Mouse (Mus musculus): ENCODE results near the gene Cnksr3.

The Cnksr3 gene

DNA sequence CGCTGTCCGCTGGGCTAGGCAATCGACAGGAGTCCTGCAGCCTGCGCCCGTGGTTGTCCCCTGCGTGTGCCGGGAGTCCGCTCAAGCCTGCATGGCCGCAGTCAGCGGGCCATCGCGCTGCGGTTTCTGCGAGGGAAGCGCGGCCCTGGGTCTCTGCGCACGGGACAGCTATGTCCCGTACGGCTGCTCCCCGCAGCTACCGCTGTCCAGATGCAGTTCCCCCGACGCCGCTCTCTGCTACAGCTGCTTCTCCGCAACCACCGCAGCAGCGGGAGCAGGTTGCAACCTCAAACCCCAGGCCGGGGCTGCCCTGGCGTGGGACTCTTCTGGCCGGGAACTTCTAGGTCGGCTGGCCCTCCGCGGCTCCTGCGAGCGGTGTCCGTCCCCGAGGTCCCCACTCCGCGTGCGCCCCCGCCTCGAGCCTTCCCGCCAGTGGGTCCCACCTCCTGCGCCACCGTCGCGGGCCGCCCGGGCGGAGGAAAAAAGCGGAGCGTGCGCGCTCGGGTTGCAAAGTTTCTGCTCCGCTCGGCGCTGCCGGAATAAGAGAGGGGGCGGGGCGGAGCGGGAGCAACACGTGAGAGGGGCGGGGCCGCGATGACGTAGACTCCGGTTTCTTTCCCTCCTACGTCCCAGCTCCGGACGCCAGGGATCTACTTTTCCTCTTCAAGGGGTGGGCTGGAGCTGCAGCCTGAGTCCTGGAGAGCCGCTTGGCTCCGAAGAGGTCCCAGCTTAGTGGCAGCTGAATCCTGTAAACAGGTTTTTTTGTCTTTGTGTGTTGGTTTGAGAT lies at the start of gene Cnksr3:
Gene Cnksr3, minus strand, starts transcription at position 542 of the 787 bp plus-strand sequence.
- CTCF ChIA-PET: no interaction called here

DNA sequence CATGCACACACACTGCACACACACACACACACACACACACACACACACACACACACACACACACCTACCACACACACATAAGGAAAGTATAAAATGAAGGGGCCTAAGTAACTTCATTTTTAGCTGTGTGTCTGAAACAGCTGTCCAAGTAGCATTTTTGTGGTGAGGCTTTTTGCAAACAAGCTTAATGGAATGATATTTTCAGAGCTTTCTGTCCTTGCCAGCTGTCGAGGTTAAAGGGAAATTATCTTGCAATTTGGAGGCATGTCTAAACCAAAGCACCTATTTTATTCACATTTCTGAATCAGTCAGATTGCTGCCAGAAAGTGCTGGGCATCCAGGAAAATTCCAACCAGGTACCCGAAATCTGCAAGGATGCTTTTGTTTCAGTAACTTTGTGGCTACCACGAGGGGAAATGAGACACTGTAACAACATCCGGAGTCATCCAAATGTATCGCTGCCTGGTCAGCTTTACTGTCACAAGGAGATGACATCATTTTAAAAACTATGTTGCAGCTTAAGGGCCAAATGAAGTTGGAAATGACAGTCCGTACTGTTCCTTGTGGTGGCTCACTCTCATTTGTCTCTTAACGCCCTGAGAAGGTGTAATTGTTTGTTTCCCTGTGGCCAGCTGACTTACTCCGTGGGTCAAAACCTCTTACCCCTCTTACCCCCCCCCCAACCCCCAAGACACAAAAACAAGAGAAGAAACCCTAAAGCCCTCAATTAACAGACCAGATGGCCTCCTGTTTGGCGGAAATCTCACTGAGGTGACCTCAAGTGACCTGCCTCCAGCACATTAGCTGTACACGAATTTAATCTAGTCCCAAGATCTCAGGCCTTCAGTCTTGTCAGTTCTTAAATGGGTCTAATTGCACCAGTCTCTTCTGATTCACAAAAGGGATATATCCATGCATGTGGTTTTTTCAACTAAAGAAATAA lies 48.4 kb upstream of the Cnksr3 start:
- CTCF ChIA-PET: no interaction called here

DNA sequence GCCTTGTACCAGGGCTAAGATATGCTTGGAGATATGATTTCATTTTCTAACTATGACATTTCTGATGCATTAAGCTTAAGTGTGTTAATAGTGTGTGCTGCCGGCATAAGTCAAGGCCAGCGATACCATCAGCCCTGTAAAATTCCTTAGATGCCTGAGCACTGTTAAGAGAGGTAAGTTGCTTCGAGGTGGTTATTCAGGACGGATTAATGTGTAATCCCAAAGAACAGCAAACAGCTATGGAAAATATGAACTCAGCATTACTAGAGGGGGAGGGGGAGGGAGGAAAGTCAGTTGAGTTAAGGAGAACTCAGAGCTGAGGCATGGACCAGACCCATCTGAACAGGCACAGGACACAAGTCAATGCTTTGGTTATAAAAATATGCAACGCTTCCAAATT lies 46.6 kb upstream of the Cnksr3 start:
- CTCF ChIA-PET: no interaction called here

DNA sequence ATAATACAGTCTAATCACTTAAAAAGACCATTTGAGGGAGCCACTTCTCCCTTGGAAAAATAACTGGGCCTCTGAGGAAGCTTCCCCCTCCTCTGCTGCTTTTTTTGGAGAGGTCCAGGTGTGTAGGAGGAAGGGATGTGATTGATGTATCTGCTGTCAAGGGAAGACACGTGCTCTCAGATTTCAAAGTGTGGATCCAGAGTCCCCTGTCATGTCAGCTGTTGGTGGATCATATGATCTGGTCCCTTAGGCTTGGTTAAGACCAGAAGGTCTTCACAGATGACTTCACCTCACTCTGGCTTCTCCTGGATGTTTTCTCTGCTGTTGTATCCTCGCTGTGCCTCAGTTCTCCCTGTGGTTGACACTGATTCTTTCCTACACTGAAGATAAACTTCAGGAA lies 38.4 kb upstream of the Cnksr3 start:
- CTCF ChIA-PET: interaction anchor here (0.6 kb wide), 1 partner anchor 60 kb away, joined by 3 read pairs; no protein-coding TSS in a partner anchor

DNA sequence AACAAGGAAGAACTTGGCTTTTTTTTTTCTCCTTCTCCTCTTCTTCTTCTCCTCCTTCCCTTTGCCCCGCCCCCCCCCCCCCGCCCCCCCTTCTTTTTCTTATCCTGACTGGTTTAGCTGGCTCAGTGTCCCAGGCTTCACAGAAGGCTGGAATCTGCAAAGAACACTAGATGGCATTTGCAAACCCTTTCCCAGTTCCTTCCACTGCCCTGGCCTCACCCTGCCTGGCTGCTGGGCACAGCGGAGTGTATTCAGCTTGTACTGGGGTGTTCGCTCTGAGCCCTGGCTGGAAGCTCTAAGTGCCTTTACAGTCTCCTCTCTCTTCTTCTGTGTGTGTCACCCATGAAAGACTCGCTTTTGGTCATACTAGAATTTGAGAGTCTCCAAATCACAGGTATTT lies 22.6 kb upstream of the Cnksr3 start:
- CTCF ChIA-PET: no interaction called here

DNA sequence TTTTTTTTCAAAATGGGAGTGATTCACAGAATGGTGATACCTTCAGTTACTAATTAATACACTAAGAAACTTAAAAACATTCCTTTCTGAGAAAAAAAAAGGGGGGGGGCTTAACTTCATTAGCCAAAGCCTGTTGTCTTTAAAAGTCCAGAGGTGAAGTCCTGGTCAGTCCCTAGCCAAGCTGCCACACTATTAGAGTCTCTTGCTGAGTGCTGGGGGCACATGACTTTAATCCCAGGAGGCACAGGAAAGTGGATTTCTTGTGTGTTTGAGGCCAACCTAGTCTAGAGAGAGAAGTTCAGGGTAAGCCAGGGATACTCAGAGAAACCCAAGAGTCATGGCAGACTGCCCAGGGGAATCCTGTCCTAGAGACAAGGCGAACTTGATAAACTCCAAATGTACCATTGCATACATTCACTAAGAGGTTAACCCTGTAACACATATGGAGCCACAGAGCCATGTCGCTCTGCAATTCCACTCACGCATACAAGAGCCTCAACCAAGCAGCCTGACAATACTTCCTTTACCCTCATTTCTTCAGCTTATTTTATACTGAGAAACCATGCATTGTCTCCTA lies 5.6 kb upstream of the Cnksr3 start:
- CTCF ChIA-PET: no interaction called here

DNA sequence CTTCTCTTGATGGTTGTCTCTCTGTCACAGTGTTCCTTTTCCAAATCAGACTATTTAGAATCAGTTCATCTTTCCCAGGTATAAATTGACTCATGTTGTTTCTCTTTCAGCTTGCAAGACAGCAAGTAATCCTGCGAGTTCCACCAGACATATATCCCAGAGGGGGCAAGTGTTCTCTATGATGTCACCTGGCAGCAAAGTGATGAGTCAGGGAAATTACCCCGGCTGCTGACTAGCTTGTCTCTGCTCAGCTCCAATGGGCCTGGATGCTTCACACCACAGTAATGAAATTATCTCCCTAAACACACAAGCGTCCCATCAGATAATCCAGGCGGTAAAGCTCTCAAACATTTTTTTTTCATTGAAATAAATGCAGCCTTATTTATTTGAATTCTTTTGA lies 2.7 kb upstream of the Cnksr3 start:
- CTCF ChIA-PET: no interaction called here

DNA sequence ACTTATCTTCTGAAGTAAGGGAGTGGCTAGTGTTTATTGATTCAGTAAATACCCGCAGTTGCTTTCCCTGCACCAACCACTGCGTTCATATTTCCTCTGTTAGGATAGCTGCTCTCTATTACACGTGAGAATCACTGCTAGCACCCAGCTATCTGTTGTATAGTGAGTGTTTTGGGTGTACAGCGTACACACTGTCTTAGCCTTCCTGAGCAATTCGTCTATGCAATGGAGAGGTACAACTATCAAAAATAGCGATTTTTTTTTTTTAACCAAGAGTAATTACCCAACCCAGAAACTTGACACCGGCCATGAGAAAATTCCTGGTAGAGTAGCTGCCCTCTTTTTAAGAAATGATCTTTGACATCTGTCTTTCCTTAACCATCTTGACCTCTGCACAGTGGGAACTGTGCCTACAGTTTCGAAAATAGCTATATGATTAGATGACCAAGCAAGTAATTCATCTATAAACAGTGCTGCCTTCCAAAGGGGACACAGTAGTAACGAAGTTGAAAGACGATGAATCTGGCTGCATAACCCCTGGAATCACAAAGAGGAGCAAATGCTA lies 1.1 kb upstream of the Cnksr3 start:
- CTCF ChIA-PET: interaction anchor here (0.7 kb wide), 2 partner anchors 31 to 95 kb away, joined by 3 to 7 read pairs; no protein-coding TSS in a partner anchor

DNA sequence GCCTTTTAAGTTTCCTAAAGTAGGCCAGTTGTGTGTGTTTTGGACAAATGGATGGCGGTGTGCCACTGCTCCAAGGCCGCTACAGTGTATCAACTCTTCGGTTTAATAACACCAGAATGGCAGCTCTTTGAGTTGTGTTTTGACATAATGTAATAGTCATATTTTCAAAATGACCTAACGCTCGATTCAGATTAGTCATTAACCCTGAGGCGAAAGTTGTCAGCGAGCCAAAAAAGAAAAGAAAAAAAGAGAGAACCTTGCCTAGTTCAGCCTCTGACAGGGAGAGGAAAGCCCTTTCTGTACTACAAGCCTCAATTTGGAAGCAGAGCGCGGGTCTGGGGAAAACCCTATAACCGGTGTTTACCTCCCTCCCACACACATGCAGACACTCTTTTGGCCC lies 500 bp upstream of the Cnksr3 start:
- CTCF ChIA-PET: no interaction called here

DNA sequence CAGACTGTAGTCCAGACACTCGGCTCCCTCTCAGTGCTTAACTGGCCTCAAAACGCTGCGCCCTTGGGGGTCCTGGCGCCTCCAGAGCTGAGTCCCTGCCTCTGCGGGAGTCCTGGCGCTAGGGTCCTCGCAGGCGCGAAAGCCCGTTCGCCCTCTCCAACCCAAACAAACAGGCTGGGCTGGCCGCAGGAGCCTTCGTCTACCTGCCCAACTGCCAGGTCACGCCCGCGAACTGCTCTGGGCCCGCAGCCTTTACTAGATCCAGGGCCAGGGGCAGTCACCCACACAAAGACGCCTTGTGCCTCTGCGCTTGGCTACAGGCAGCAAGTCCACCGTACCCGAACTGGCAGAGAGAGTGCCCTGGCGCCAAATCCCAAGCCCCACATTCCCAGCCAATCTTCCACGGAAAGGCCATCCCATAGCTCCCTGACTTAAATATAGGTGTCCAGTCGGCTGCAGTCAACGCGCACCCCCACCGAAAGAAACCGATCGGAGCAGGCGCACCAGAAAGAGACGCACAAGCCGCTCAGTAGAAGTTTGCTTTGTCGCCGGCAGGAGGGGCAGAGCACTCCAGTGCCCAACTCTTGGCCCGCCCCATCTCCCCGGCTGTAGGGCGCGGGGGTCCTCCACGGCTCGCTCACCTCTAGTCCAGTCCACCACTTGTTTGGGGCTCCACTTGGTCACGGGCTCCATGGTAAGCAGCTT lies 894 bp downstream of the Cnksr3 start:
- CTCF ChIA-PET: no interaction called here

DNA sequence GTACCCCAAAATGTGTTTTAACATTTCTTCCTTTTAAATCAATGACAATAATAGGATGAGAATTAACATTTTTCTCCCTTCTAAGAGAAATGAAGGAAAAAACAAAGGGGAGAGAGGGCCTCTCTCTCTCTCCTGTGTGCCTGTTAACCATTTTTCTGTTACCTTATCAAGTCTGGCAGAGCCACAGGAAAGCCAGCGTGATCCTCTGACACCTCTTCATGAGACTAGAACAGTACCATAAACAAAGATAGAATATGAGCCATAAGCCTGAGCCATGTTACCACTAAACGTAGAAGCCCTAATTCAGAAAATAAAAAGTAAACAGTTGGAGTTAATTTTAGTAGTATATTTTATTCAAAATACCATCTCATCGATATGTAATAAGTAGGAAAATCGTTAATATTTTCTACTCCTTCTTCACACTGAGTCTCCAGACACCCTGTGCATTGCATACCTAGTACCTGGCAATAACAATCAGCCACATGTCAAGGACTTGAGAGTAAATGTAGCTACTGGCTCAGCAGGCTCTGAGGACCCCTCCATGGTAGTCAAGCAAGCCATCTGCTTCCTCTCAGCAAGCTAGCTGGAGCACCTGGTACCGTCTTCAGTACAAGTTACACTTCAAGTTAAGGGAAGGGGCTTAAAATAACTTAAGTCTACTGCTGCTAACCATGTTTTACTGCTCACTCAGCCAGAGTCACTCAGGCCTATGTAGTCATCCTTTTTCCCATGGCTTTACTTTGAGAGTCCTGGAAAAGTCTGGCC lies 2.2 kb downstream of the Cnksr3 start:
- CTCF ChIA-PET: no interaction called here

DNA sequence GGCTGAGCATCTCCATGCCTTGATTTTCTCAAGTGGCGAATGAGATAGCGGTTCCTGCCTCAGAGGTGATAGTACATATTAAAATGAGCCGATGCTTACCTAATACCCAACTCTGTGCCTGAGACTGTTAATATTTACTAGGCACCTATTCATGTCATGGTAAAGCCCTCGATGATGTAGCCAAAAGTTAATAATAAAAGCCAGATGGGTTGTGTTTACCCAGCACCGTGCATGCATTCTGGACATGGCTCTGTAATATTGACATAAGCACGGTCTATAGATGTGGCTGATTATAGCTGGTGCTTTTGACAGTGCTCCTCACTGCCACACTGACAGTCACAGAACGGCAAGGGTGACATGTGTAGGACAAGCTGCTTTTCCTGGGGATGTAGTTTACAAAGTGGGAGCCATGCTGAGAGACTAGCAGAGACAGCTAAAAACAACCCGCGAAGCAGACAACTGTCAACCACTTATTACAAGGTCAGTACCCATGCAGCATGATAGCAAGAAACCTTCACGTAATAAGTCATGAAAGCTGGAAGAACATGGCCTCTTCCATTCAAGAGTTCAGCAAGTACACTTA lies 3.1 kb downstream of the Cnksr3 start:
- CTCF ChIA-PET: no interaction called here

DNA sequence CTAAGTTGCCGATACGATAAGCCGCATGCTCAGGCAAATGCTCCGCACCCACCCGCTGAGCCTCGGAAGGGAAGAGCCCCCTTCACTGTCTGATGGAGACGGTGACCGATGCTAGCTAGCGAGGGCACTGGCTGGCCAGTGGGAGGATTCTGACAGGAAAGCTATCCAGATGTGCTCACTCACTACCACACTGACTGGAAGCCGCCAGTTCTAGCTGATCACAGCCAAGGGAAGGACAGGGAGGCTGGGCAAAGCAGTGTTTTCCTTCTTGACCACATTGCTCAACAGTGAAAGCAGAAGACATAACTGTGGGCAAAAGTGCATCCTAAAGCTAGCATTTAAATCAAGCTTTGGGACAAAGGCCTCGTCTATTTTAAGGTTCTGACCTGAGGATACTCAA lies 4.7 kb downstream of the Cnksr3 start:
- CTCF ChIA-PET: no interaction called here

DNA sequence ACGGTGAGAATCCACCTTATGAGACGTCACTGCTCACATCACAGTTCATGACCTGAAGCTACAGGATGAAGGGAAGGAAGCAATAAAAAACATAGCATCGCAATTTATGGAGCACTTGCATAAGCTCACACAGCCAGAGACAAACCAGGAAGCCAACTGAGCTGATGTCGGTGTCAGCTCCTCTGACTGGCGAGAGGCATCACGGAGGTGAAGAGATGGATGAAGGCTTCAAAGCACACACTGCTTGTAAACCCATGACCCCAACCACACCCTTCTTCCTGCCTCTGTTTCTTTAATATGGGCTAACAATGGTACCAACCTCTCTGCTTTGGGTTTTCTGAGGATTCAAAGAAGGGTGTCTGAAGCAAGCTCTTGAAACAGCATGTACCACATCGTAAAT lies 5.5 kb downstream of the Cnksr3 start:
- CTCF ChIA-PET: no interaction called here

DNA sequence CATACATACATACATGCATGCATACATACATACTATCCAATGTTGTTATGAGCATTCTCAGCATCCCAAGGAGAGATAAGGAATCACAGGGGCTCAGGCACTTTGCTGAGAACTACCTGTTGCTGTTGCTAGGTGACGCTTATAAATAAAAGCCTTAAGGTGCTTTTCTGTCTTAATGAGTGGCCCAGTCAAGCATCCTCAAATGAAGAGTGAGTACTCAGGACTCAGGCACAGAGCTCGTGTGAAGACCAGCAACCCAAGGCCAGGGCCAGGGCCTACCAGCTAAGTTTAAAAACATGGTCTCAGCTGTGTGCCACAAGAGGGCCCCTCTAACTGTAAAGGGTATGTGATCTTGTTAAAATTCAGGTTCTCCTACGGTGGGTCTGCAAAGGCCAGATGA lies 6.5 kb downstream of the Cnksr3 start:
- CTCF ChIA-PET: no interaction called here

DNA sequence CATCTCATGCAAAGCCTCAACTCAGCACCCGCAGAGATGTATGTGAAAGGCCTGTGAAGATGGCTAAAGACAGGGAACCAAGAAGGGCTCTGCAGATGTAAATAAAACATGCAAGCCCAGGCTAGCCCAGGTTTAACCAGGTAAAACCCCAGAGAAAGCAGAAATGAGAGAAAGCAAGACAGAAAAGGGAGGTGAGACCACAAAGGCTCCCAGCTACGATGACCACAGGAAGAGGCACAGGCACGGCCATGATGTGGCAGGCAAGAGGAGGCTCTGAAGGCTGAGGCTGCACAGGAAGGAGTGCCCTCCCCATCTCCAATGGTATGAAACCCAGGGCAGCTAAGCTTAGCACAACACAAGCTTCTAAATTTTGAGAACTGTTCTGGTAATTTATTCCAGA lies 7.1 kb downstream of the Cnksr3 start:
- CTCF ChIA-PET: no interaction called here

DNA sequence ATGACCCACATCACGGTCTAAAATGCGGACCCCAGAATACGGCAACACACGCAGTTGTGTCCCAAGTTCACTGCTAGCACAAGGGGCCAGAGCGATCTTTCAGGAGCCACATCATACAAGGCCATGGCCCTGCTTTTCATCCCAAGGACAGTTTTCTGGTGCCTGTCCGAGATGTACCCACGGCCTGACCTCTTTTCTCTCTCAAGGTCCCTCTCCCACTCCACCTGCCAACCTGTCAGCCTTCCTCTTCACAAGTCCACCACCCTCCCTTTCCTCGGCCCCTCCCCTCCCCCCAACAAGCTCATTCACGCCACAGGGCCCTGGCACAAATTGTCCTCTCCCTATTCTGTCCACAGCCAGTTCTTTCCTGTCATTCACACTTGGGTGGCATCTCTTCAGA lies 9.5 kb downstream of the Cnksr3 start:
- CTCF ChIA-PET: interaction anchor here (0.6 kb wide), 1 partner anchor 163 kb away, joined by 7 read pairs; no protein-coding TSS in a partner anchor

DNA sequence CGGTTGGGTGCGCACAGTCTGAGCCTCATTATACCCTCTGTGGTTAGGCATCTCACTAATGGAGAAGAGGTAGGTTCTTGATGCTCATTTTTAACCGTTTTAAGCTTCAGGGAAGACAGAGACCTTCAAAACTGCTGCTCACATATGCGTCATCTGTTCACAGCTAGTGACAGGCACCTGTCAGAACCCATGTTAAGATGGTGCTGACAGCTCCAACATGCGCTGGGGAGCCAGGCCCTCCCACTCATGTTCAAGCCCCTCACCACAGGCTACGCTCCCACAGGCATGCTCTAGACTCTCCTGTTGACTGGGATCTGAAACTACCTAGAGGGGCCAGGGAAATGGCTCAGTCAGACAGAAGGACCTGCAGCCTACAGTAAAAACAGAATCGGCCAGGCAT lies 11.4 kb downstream of the Cnksr3 start:
- CTCF ChIA-PET: no interaction called here

DNA sequence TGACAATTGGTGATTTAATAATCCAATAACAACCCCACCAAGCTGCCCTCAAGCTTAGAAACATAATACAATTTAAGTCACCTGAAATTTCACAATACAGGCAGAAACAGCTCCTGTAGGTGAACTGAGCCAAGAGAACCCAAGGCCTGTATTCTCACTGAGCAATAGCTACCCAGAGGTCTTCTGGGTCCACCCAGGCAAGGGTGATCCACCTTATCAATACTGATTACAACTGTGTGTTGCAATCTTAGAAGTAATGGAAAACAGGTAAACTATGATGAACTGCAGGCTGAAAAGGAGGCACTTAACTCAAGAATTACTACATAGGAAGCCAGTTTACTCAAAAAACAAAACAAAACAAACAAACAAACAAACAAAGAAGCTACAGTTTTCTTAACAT lies 13.8 kb downstream of the Cnksr3 start:
- CTCF ChIA-PET: no interaction called here

DNA sequence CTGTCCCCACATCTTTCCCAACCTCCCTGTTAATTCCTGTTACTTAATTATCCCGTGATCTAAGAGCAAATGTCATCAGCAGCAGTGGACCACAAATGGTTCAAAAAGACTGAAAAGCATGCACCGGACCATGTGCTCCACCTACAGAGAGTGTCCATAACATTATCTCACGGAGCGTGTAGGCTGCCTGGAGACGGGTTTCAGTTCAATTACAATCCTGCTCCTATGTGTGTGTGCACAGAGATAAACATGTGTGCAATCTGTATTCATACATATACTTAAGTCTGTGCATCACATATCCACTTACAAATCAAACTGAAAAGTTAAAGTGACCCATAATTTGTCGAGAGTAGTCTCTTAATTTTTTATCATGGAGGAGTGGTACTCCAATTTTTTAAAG lies 14.3 kb downstream of the Cnksr3 start:
- CTCF ChIA-PET: no interaction called here
